Mouse (Mus musculus) embryonic facial prominence, embryonic 13.5 days (tissue): ENCODE data around the gene Glrp1. TPM values are rescaled to one million over a fixed set of nuclear protein-coding genes. Genes with fewer than 3 reads are reported as not detected.

Experiments
- ATAC-seq: fragments of 200-750 bp; cut with Nextera tagmentation; 2 replicates; pipeline ENCODE4 v1.8.0; 2017; ENCODE audit warnings: low read depth; ENCODE audit not compliant: insufficient number of reproducible peaks, insufficient read depth, low FRiP score, low TSS enrichment
- H3K27ac ChIP-seq: fragments of 300-500 bp; sonication (generic); 2 replicates; pipeline ENCODE4 v1.5.1; 2015; ENCODE audit warnings: moderate library complexity, mild to moderate bottlenecking, inconsistent platforms
- H3K27me3 ChIP-seq: fragments of 300-500 bp; sonication (generic); 2 replicates; pipeline ENCODE4 v1.6.1; 2015; ENCODE audit warnings: mild to moderate bottlenecking, inconsistent platforms
- H3K36me3 ChIP-seq: fragments of 300-500 bp; sonication (generic); 2 replicates; pipeline ENCODE4 v1.6.1; 2015; ENCODE audit warnings: mild to moderate bottlenecking, inconsistent platforms
- H3K4me1 ChIP-seq: fragments of 300-500 bp; sonication (generic); 2 replicates; pipeline ENCODE4 v1.6.1; 2015; ENCODE audit warnings: inconsistent platforms
- H3K4me2 ChIP-seq: fragments of 300-500 bp; sonication (generic); 2 replicates; pipeline ENCODE4 v1.6.1; 2015; ENCODE audit warnings: moderate library complexity, mild to moderate bottlenecking, inconsistent platforms
- H3K4me3 ChIP-seq: fragments of 300-500 bp; sonication (generic); 2 replicates; pipeline ENCODE4 v1.5.1; 2015; ENCODE audit warnings: mild to moderate bottlenecking, inconsistent platforms
- H3K9ac ChIP-seq: fragments of 300-500 bp; sonication (generic); 2 replicates; pipeline ENCODE4 v1.6.1; 2015; ENCODE audit warnings: mild to moderate bottlenecking, inconsistent platforms
- H3K9me3 ChIP-seq: fragments of 300-500 bp; sonication (generic); 2 replicates; pipeline ENCODE4 v1.6.1; 2016; ENCODE audit warnings: inconsistent platforms
- WGBS: fragments of 180-500 bp; shearing (Covaris S2); methylation state at CpG from one replicate; pipeline ENCODE4 v1.1.7; 2015; ENCODE audit warnings: mixed read lengths; 5-methylcytosine and 5-hydroxymethylcytosine counted together
- polyA plus RNA-seq: library from polyadenylated mRNA; unstranded; fragments of >200 nt; fragmentation: Nextera tagmentation; extraction: Ambion mirVana; gene quantifications from 2 replicates; pipeline ENCODE4 v1.2.1, GENCODE M21; 2015

The Glrp1 gene
- polyA plus RNA-seq, 1 experiment from 2014 or later = not detected

GRCm38 (mm10) chr1:88459655-88460054 lies 50.2 kb downstream of the Glrp1 start:
- 87% methylated on average over 5 of the region's 5 CpGs for WGBS
- Histone ChIP-seq H3K9ac (no peak overlapping the region), H3K36me3 (no peaks in the 10 kb centered on the region), H3K4me1 (peaks cover 30% of the 10 kb centered on the region), H3K9me3 (no peaks in the 10 kb centered on the region), H3K4me2 (no peak overlapping the region), H3K4me3 (no peak overlapping the region), H3K27ac (no peak overlapping the region), H3K27me3 (no peaks in the 10 kb centered on the region)
- no peak for ATAC-seq

DNA sequence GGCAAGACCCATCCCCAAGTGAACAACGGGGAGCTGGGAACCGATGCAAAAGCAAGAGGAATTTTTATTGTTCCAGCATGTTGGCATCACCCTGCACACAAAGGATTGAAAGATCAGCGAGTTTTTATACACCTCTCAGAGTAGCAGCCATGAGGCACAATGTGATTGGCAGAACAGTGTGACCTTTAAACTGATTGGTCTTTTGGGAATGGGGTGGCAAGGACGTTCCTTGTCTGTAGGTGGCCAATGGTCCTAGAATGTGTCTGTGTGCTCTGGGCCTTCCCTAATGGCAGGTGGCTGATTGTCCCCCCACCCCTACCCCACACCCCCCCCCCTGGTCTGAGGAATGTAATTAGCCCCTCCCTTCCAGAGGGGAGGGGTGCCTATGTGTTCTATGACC lies 50.7 kb downstream of the Glrp1 start:
- Histone ChIP-seq H3K9me3 (no peaks in the 10 kb centered on the region), H3K4me3 (no peak overlapping the region), H3K9ac (no peak overlapping the region), H3K4me1 (peaks cover 25% of the 10 kb centered on the region), H3K27me3 (no peaks in the 10 kb centered on the region), H3K36me3 (no peaks in the 10 kb centered on the region), H3K27ac (no peak overlapping the region), H3K4me2 (no peak overlapping the region)
- ATAC-seq = no peak
- 84% methylated on average over 4 of the region's 4 CpGs for WGBS

DNA sequence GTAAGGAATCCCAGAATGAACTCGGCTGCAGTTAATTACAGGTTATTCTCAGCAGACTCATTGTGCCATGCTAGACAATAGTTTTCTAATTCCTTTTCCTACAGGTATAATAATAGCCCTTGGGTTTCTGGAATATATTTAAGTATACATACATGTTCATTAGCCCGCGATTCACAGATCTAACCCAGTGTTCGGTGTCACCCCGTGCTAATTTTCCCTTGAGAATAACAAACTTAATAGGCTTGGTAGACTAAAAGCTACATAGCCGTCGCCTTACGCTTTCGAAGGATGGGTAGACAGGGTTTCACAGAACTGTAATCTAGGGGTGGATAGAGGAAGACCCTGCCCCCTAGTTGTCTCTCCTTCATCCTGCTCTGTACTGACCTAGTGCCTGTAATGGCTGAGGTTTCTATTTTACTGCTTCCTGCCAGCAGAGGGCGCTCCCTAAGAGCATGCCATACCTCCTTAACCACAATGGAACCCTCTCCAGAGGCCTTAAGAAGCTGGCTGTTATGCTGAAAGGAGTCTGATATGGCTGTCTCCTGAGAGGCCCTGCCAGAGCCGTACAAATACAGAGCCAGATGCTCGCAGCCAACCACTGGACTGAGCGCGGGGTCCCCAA lies 53.3 kb downstream of the Glrp1 start:
- Histone ChIP-seq H3K9ac (no peak overlapping the region), H3K4me1 (0 out of 2 replicates have a peak, but pooled peaks cover 4% of the 10 kb centered on the region), H3K4me2 (no peak overlapping the region), H3K36me3 (no peaks in the 10 kb centered on the region), H3K4me3 (no peak overlapping the region), H3K27ac (no peak overlapping the region), H3K27me3 (no peaks in the 10 kb centered on the region), H3K9me3 (no peaks in the 10 kb centered on the region)
- 0 out of 2 replicates have a peak, but pooled peaks have one; percentile 48 for ATAC-seq
- 45% methylated on average over 14 of the region's 14 CpGs for WGBS

DNA sequence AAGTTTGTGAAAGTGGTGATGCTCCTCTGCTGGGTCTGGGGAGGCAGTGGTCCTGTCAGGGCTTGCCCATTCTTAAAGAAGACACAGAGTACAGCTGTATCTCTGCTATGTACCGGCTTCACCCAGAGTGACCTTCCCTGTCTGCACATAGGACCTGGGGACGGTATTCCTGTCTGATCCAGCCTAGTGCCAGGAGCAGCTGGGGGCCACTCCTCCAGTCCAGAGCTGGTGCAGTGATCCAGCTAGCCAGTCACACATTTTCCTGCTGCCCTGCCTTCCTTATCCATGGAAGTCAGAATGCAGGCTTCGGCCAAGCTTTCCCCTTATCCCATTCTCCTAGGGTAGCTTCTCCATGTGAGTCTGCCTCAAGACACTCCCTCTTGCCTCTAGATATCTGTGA lies 54.1 kb downstream of the Glrp1 start:
- no peaks in the 10 kb centered on the region for H3K27me3 ChIP-seq
- no peaks in the 10 kb centered on the region for H3K9me3 ChIP-seq
- no peak overlapping the region for H3K4me3 ChIP-seq
- H3K4me1 ChIP-seq = 0 out of 2 replicates have a peak, but pooled peaks cover 4% of the 10 kb centered on the region
- no peak overlapping the region for H3K27ac ChIP-seq
- no peaks in the 10 kb centered on the region for H3K36me3 ChIP-seq
- 62% methylated on average over 3 of the region's 3 CpGs for WGBS
- H3K9ac ChIP-seq = no peak overlapping the region
- ATAC-seq = no peak
- no peak overlapping the region for H3K4me2 ChIP-seq

DNA sequence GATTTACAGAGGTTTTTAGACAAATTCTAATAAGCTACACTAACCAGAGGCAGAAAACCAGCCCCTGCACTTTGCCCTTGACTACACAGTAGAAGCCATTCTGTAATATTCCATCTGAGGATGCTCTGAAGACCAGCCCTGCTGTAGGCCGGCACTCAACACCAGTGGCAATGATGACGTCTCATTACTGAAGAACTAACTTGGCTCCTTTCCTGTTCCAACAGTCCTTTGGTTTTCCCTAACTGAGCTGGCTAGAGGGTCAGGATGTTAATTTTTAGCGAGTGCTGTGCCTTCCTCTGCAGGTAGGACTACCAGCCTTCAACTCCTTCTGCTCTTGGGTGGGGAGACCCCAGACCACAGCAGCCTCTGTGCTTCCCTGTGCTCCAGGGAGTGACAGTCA lies 55.2 kb downstream of the Glrp1 start:
- WGBS = 56% methylated on average over 3 of the region's 3 CpGs
- 0 out of 2 replicates have a peak, but pooled peaks cover 4% of the 10 kb centered on the region for H3K4me1 ChIP-seq
- no peak overlapping the region for H3K9ac ChIP-seq
- H3K36me3 ChIP-seq = no peaks in the 10 kb centered on the region
- no peak for ATAC-seq
- H3K9me3 ChIP-seq = no peaks in the 10 kb centered on the region
- no peak overlapping the region for H3K4me2 ChIP-seq
- H3K4me3 ChIP-seq = no peak overlapping the region
- no peak overlapping the region for H3K27ac ChIP-seq
- H3K27me3 ChIP-seq = no peaks in the 10 kb centered on the region

DNA sequence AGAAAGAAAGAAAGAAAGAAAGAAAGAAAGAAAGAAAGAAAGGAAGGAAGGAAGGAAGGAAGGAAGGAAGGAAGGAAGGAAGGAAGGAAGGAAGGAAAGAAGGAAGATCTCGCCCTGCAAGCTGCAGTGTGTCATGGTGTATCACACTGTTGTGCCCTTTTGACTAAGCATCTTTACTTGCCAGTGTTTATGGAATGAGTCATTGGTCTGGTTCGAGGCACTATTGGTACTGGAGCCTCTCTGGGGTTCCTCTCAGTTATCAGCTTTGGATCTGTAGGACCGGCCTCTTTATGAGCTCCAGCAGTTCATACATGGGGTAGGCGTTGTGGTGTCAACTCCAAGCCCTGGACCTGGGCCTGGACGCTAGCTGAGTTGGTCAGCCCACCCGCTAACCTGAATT lies 57.7 kb downstream of the Glrp1 start:
- Histone ChIP-seq H3K4me2 (no peak overlapping the region), H3K27me3 (no peaks in the 10 kb centered on the region), H3K4me1 (peaks cover 8% of the 10 kb centered on the region; the same call in 1 of the 2 replicates), H3K36me3 (no peaks in the 10 kb centered on the region), H3K27ac (no peak overlapping the region), H3K9ac (no peak overlapping the region), H3K9me3 (no peaks in the 10 kb centered on the region), H3K4me3 (no peak overlapping the region)
- WGBS = 82% methylated on average over 6 of the region's 6 CpGs
- no peak for ATAC-seq

- H3K27me3 ChIP-seq = no peaks in the 10 kb centered on the region
- no peak overlapping the region for H3K27ac ChIP-seq
- H3K4me1 ChIP-seq = peaks cover 5% of the 10 kb centered on the region; the same call in 1 of the 2 replicates
- no peaks in the 10 kb centered on the region for H3K36me3 ChIP-seq
- whole genome bisulfite sequencing = 79% methylated on average over 4 of the region's 4 CpGs
- no peaks in the 10 kb centered on the region for H3K9me3 ChIP-seq
- no peak overlapping the region for H3K9ac ChIP-seq
- no peak overlapping the region for H3K4me3 ChIP-seq
- no peak for ATAC-seq
- H3K4me2 ChIP-seq = no peak overlapping the region
Observed at GRCm38 (mm10) chr1:88450668-88451067, 59.2 kb downstream of the Glrp1 start.

Other genes starting within 250 kb of the Glrp1 start
- gene Hjurp, start 232.4 kb downstream of the Glrp1 start, polyA plus RNA-seq = 198 and 204 TPM in 2 replicates
- not detected in 2 replicates for gene Trpm8, start 232.4 kb downstream of the Glrp1 start, polyA plus RNA-seq
- 3.8 TPM in 1 of 2 replicates, not detected in the other for gene Spp2, start 103.1 kb downstream of the Glrp1 start, polyA plus RNA-seq
- 11.7 and 11.8 TPM in 2 replicates for gene Arl4c, start 192.2 kb upstream of the Glrp1 start, polyA plus RNA-seq